Mouse (Mus musculus) midbrain, embryonic 13.5 days (tissue): ENCODE results near the gene Arih2. TPM values are rescaled to one million over a fixed set of nuclear protein-coding genes. Genes with fewer than 3 reads are reported as not detected.

Source experiments
- ATAC-seq: fragments of 200-750 bp; cut with Nextera tagmentation; 2 replicates; pipeline ENCODE4 v1.8.0; 2017; ENCODE audit warnings: mild to moderate bottlenecking, moderate TSS enrichment, moderate library complexity
- H3K27ac ChIP-seq: fragments of 300-500 bp; sonication (generic); 2 replicates; pipeline ENCODE4 v1.5.1; 2015; ENCODE audit warnings: inconsistent platforms, mild to moderate bottlenecking, moderate library complexity
- H3K27me3 ChIP-seq: fragments of 300-500 bp; sonication (generic); 2 replicates; pipeline ENCODE4 v1.6.1; 2015; ENCODE audit warnings: mild to moderate bottlenecking, inconsistent platforms
- H3K36me3 ChIP-seq: fragments of 300-500 bp; sonication (generic); 2 replicates; pipeline ENCODE4 v1.6.1; 2015; ENCODE audit warnings: mild to moderate bottlenecking, inconsistent platforms
- H3K4me1 ChIP-seq: fragments of 300-500 bp; sonication (generic); replicated peaks from 2 replicates; pipeline ENCODE4 v1.6.1; 2015; ENCODE audit warnings: inconsistent platforms
- H3K4me2 ChIP-seq: fragments of 300-500 bp; sonication (generic); replicated peaks from 2 replicates; pipeline ENCODE4 v1.6.1; 2015; ENCODE audit warnings: moderate library complexity, mild to moderate bottlenecking, inconsistent platforms
- H3K4me3 ChIP-seq: fragments of 300-500 bp; sonication (generic); replicated peaks from 2 replicates; pipeline ENCODE4 v1.5.1; 2015; ENCODE audit warnings: mild to moderate bottlenecking, inconsistent platforms
- H3K9ac ChIP-seq: fragments of 300-500 bp; sonication (generic); replicated peaks from 2 replicates; pipeline ENCODE4 v1.6.1; 2015; ENCODE audit warnings: mild to moderate bottlenecking, inconsistent platforms
- H3K9me3 ChIP-seq: fragments of 300-500 bp; sonication (generic); 2 replicates; pipeline ENCODE4 v1.6.1; 2016; ENCODE audit warnings: mild to moderate bottlenecking, inconsistent platforms
- whole genome bisulfite sequencing: fragments of 180-500 bp; shearing (Covaris S2); methylation state at CpG from one replicate; pipeline ENCODE4 v1.1.7; 2015; 5-methylcytosine and 5-hydroxymethylcytosine counted together
- microRNA counts: library from miRNA; unstranded; fragments of <30 nt; microRNA quantifications from one replicate; lab custom pipeline; 2016
- microRNA-seq: library from miRNA; unstranded; fragments of <30 nt; microRNA quantifications from one replicate; pipeline ENCODE4, GENCODE M21; 2016
- polyA plus RNA-seq: library from polyadenylated mRNA; unstranded; fragments of >200 nt; fragmentation: Nextera tagmentation; extraction: Ambion mirVana; gene quantifications from 2 replicates; pipeline ENCODE4 v1.2.1, GENCODE M21; 2015

Arih2 gene
- polyA plus RNA-seq, 1 experiment from 2014 or later: 54.0 TPM

- H3K4me3 ChIP-seq: peak within 1 kb of the TSS; percentile 80
- peak within 1 kb of the TSS; percentile 97 for H3K27ac ChIP-seq
- WGBS: under 1% methylated on average over 73 of the region's 73 CpGs
- H3K4me1 ChIP-seq: peaks cover 42% of the 10 kb centered on the region
- peaks cover 54% of the 10 kb centered on the region for H3K36me3 ChIP-seq
- peak within 1 kb of the TSS; percentile 94 for H3K4me2 ChIP-seq
- peak; percentile 85 for ATAC-seq
- H3K9me3 ChIP-seq: no peaks in the 10 kb centered on the region
- H3K27me3 ChIP-seq: no peaks in the 10 kb centered on the region
- peak within 1 kb of the TSS; percentile 88 for H3K9ac ChIP-seq
Measured at GRCm38 (mm10) chr9:108566815-108567776, 82.1 kb downstream of the Arih2 start, which contains the start of gene Ndufaf3. Gene Ndufaf3, minus strand, starts transcription at chr9:108567434.

- Histone ChIP-seq H3K9me3 (no peaks in the 10 kb centered on the region), H3K27ac (peak overlapping the region; percentile 97), H3K4me1 (peaks cover 50% of the 10 kb centered on the region), H3K4me3 (peak overlapping the region; percentile 80), H3K4me2 (peak overlapping the region; percentile 94), H3K36me3 (peaks cover 52% of the 10 kb centered on the region), H3K27me3 (no peaks in the 10 kb centered on the region), H3K9ac (peak overlapping the region; percentile 88)
- ATAC-seq: no peak
- 13% methylated on average over 35 of the region's 35 CpGs for WGBS
Measured at GRCm38 (mm10) chr9:108565881-108566814, 83.0 kb downstream of the Arih2 start.

GRCm38 (mm10) chr9:108564131-108564530 lies 85.1 kb downstream of the Arih2 start:
- Histone ChIP-seq H3K36me3 (peaks cover 52% of the 10 kb centered on the region), H3K4me1 (peaks cover 39% of the 10 kb centered on the region), H3K27ac (no peak overlapping the region), H3K27me3 (no peaks in the 10 kb centered on the region), H3K4me2 (no peak overlapping the region), H3K9me3 (no peaks in the 10 kb centered on the region), H3K9ac (no peak overlapping the region), H3K4me3 (no peak overlapping the region)
- 96% methylated on average over 7 of the region's 7 CpGs for WGBS
- ATAC-seq: no peak

- Histone ChIP-seq H3K4me2 (no peak overlapping the region), H3K36me3 (peaks cover 56% of the 10 kb centered on the region), H3K9ac (no peak overlapping the region), H3K4me1 (peaks cover 36% of the 10 kb centered on the region), H3K27ac (no peak overlapping the region), H3K27me3 (no peaks in the 10 kb centered on the region), H3K4me3 (no peak overlapping the region), H3K9me3 (no peaks in the 10 kb centered on the region)
- 95% methylated on average over 8 of the region's 8 CpGs for WGBS
- no peak for ATAC-seq
Measured at GRCm38 (mm10) chr9:108563671-108564070, 85.5 kb downstream of the Arih2 start.

- Histone ChIP-seq H3K27ac (peak within 1 kb of the TSS; percentile 74), H3K4me2 (peak within 1 kb of the TSS; percentile 80), H3K36me3 (peaks cover 79% of the 10 kb centered on the region), H3K9me3 (no peaks in the 10 kb centered on the region), H3K4me3 (peak within 1 kb of the TSS; percentile 59), H3K27me3 (no peaks in the 10 kb centered on the region), H3K9ac (peak within 1 kb of the TSS; percentile 82), H3K4me1 (peaks cover 14% of the 10 kb centered on the region)
- ATAC-seq: peak; percentile 99
- under 1% methylated on average over 53 of the region's 53 CpGs for WGBS
Measured at GRCm38 (mm10) chr9:108560227-108560841, 88.9 kb downstream of the Arih2 start, which contains the start of gene Impdh2. Gene Impdh2, plus strand, starts transcription at chr9:108560286.

GRCm38 (mm10) chr9:108559169-108559568 lies 90.0 kb downstream of the Arih2 start:
- H3K4me1 ChIP-seq: peaks cover 14% of the 10 kb centered on the region
- no peak overlapping the region for H3K27ac ChIP-seq
- H3K27me3 ChIP-seq: no peaks in the 10 kb centered on the region
- H3K4me2 ChIP-seq: no peak overlapping the region
- no peak overlapping the region for H3K4me3 ChIP-seq
- H3K9ac ChIP-seq: no peak overlapping the region
- 92% methylated on average over 4 of the region's 4 CpGs for WGBS
- no peak for ATAC-seq
- H3K9me3 ChIP-seq: no peaks in the 10 kb centered on the region
- peaks cover 78% of the 10 kb centered on the region for H3K36me3 ChIP-seq

MicroRNA genes within 50 kb of the gene (microRNA counts, 519-probe panel; counts per million panel counts)
- 4,104 counts per million, percentile 77 among the panel's probes with 10 or more counts for microRNA mmu-miR-191 (lab: Ali Mortazavi, UCI)
- microRNA mmu-miR-425 (lab: Ali Mortazavi, UCI): 3,655 counts per million, percentile 71 among the panel's probes with 10 or more counts

Small RNA genes within 50 kb of the gene (microRNA-seq; reads per million reads assigned to microRNA genes)
- gene Gm24083 (not detected), gene Gm26298 (not detected), gene Mir191 (not detected), gene Mir425 (1,299 reads per million, percentile 81 among the genes with 10 or more reads in this experiment)

Other genes starting within 250 kb of the Arih2 start
- gene Ccdc36, start 220.9 kb downstream of the Arih2 start, polyA plus RNA-seq: 1.3 and 1.7 TPM in 2 replicates
- gene BC048562, start 212.9 kb downstream of the Arih2 start, polyA plus RNA-seq: not detected in 2 replicates
- 59.7 and 63.5 TPM in 2 replicates for gene Ccdc71, start 188.9 kb downstream of the Arih2 start, polyA plus RNA-seq
- gene Klhdc8b, start 187.8 kb downstream of the Arih2 start, polyA plus RNA-seq: 75.7 and 84.8 TPM in 2 replicates
- gene Lamb2, start 169.7 kb downstream of the Arih2 start, polyA plus RNA-seq: 20.0 and 24.1 TPM in 2 replicates
- 75.9 and 91.9 TPM in 2 replicates for gene Usp19, start 158.8 kb downstream of the Arih2 start, polyA plus RNA-seq
- gene Qars, start 141.7 kb downstream of the Arih2 start, polyA plus RNA-seq: 70.2 and 70.5 TPM in 2 replicates
- gene Qrich1, start 132.6 kb downstream of the Arih2 start, polyA plus RNA-seq: 141 and 146 TPM in 2 replicates
- 108 and 115 TPM in 2 replicates for gene Impdh2, start 89.1 kb downstream of the Arih2 start, polyA plus RNA-seq
- gene Ndufaf3, start 82.0 kb downstream of the Arih2 start, polyA plus RNA-seq: 73.7 and 79.2 TPM in 2 replicates
- gene Dalrd3, start 79.5 kb downstream of the Arih2 start, polyA plus RNA-seq: 321 and 345 TPM in 2 replicates
- 364 and 380 TPM in 2 replicates for gene Wdr6, start 70.6 kb downstream of the Arih2 start, polyA plus RNA-seq
- gene P4htm, start 51.7 kb downstream of the Arih2 start, polyA plus RNA-seq: 24.6 and 27.7 TPM in 2 replicates
- gene Slc25a20, start 12.7 kb upstream of the Arih2 start, polyA plus RNA-seq: 39.5 and 40.5 TPM in 2 replicates
- 49.3 and 54.0 TPM in 2 replicates for gene Prkar2a, start 39.9 kb upstream of the Arih2 start, polyA plus RNA-seq
- gene Ip6k2, start 134.4 kb upstream of the Arih2 start, polyA plus RNA-seq: 217 and 238 TPM in 2 replicates
- gene Nckipsd, start 159.0 kb upstream of the Arih2 start, polyA plus RNA-seq: 20.9 and 29.5 TPM in 2 replicates
- gene Celsr3, start 176.9 kb upstream of the Arih2 start, polyA plus RNA-seq: 17.7 and 18.0 TPM in 2 replicates
- gene Slc26a6, start 203.9 kb upstream of the Arih2 start, polyA plus RNA-seq: 11.3 and 12.5 TPM in 2 replicates